Mouse (Mus musculus): ENCODE measurements around the gene Fbxo10.
"Not testable (repeated sequence)": the region's sequence is repeated elsewhere in the genome, so short reads cannot be mapped to it uniquely, and the experiment has no call there.

Fbxo10 gene

GRCm38 (mm10) chr4:45054862-45055261 is 29.5 kb downstream of the Fbxo10 start:
- in situ Hi-C loops (cut with MboI; ENCODE audit: low sequenced_read_pairs): no loop called here

DNA sequence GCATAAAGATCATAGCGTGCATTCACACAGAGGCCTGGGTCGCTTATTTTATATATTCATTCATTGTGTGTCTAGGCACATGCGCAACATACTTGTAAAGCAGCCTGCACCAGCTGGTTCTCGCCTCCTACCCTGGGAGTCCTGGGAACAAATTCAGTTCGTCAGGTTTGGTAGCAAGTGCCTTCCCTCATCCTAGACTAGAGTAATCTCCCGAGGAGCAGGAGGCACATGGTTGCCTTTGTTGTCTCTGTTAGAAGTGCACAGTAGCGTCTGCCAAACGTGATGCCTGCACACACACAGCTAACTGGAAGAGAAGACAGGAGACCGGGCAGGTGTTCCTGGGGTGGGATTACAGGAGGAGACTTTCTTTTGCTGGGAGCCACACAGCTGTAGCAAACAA is 36.4 kb downstream of the Fbxo10 start:
- in situ Hi-C loops (cut with MboI; ENCODE audit: low sequenced_read_pairs): no loop called here

DNA sequence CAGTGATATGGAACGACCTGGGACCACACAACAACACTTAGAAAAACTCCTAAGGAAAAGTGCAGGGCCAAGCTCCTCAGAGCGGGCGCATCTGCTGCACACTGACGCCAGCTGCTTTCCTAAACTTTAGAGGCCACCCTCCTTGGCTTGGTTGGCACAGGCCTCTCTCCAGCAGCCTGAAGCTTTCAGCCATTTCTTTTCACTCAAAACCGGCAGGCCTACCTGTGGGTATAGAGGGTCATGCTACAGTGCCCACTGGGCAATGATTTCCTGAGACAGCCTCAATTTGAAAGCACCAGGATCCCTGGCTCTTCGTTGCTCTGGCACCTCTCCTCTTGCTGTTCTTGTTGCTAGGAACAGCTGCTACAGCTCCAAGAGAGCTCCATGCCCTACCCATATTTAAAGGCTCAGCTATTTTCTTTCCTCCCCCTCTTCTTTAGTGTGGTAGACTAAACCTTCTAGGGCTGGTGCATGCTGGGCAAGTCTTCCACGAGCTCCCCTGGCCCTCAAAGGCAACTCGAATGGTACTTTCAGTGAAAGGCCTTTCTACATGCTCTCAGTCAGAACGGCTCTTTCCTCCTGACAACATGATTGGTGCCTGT is 37.0 kb downstream of the Fbxo10 start:
- in situ Hi-C loops (cut with MboI; ENCODE audit: low sequenced_read_pairs): no loop called here

DNA sequence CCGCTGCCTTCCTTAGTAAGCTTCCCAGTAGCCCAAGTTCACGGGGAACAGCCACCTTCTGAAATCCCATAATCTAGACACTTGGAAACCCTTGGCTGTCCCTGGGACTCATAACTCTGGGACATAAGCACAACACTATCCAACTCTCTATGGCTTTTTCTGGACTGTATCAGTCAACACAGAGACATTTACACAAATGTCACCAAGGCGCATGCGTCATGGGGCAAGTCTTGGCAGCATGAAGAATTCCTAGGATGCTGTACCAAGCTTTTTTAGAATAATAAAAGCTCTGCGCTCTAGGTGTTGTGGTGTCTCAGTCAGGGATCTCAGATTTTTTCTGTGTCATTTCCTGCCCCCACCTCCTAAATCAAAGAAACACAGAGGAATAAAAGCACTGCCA is 37.7 kb downstream of the Fbxo10 start:
- in situ Hi-C loops (cut with MboI; ENCODE audit: low sequenced_read_pairs): no loop called here

DNA sequence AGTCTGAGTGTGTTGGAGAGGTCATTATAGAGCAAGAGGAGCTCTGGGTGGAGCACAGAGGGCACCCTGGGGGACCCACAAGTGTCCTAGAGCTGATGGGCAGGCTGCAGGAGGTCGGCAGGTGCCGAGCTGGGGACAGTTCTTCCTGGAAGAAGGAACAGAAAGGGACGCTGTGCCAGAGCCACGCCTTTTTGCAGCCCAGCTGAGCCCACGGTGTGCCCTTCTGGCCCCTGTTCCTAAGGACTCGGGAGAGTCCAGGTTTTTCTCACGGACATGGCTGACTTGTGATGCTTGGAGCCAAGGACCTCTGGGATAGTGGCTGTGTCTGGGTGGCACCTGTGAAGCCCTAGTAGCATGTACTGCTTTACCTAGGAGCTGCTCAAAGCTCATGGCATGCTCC is 43.6 kb downstream of the Fbxo10 start:
- in situ Hi-C loops (cut with MboI; ENCODE audit: low sequenced_read_pairs): no loop called here

- in situ Hi-C loops (cut with MboI; ENCODE audit: low sequenced_read_pairs): not testable (repeated sequence)
Observed at GRCm38 (mm10) chr4:45039546-45039945, 44.9 kb downstream of the Fbxo10 start.

- in situ Hi-C loops (cut with MboI; ENCODE audit: low sequenced_read_pairs): not testable (repeated sequence)
Observed at GRCm38 (mm10) chr4:45038879-45039278, 45.5 kb downstream of the Fbxo10 start.

- in situ Hi-C loops (cut with MboI; ENCODE audit: low sequenced_read_pairs): no loop called here
Observed at GRCm38 (mm10) chr4:45037455-45038410, 46.7 kb downstream of the Fbxo10 start.

DNA sequence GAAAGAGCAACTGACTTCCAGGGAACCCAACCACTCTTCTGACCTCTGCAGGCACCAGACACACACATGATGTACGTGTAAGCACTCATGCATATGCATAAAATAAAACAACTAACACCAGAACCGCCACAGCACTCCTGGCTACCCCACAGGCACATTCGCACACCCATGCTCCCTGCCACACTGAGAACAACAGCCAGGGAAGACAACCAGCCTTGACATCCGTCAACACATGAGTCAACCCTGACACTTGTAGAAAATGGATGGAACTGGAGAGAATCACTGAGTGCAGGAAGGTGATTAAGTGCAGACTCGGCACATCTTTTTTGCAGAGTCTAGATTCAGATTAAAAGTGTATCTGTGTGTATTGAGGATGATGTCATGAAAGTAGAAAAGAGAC is 47.8 kb downstream of the Fbxo10 start:
- in situ Hi-C loops (cut with MboI; ENCODE audit: low sequenced_read_pairs): no loop called here

DNA sequence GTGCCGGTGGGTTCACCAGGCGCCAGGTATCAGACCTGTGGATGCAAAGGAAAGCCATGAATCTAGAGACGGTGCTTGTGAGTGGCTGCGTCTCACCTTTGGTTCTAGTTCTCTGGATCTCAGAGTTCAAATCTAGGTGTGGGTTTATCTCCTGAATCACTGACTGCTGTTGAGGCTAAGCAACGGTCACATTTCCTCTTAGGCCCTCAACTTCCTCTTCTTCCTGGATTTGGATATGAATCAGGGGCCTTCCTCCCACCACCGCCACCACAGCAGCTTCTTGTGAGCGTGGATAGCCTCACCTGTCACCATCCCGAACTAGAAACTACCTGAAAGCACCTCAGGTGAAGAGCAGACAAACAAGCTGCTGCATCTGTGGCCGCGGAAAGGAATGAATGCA is 48.4 kb downstream of the Fbxo10 start:
- in situ Hi-C loops (cut with MboI; ENCODE audit: low sequenced_read_pairs): no loop called here

DNA sequence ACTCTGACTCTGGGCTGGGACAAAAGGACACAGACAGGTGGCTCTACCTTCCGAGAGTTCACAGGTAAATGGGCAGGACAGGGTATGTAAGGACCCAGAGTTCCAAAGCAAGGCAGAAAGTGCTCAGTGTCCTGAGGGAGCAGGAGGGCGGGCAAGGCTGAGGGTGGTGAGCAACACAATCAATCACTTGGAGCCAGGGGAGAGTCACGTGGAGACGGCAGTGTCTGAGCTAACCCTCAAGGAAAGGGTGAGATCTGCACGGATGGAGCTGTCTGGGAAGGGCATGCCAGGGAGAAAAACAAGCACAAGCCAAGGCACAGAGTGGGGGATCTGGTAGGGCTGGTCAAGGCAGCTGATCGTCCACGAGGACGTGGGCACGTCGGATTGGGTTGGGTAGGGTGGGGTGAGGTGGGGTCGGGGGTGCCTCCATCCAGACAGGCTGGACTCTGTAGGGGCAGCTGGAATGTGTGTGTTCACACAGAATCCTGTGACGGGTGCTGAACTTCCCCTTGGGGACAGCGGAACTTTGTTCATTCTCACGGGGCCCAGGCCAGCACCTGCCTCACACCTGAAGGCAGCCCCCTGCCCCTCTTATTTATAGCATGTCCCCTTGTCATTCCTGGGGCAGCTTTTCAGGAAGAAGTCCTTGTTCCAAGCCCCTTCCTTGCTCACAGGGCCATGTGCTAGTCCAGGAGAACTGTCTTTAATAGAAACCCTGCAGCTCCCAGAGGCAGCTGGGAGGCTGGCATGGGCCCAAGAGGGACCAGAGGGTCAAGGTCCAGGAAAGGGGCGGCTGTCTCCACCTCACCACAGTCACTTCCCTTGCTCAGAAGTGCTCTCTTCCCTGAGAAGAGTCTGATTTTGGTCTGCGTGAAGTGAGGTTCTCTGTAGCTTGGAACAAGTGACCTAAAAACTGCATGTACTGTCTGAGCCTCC is 49.4 kb downstream of the Fbxo10 start:
- in situ Hi-C loops (cut with MboI; ENCODE audit: low sequenced_read_pairs): no loop called here

DNA sequence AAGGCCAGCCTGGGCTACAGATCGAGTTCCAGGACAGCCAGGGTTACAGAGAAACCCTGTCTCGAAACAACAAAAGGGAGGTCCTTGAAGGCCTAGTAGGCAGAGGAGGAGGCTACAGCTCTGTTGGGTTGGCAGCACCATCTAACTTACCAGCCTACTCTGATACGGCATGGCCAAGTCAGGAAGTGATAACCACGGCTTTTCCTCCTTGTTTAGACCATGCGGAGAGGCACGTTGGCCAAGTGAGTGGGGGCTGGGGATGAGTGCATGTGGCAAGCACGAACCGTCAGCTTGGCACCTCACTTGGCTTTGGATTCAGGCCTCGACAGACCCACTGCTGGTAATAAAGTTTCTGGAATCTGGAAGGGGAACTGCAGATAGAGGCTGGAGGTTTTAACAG is 51.8 kb downstream of the Fbxo10 start:
- in situ Hi-C loops (cut with MboI; ENCODE audit: low sequenced_read_pairs): no loop called here

DNA sequence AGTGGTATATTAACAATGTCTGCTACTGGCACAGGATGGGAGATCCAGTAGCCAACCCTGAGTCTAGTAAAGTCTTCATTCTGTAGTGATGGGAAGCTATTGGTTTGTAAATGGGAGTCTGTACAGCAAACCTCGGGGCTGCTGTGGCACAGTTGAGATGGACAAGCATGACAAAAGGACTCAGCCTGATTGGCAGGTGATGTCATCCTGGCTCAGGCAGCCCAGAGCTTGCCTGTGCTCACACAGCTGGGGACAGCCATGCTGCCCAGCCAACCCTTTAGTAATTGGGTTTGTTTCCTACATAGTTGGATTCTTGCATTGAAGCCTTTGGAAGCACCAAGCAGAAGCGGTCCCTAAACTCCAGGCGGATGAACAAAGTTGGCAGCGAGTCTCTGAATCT is 57.9 kb downstream of the Fbxo10 start:
- in situ Hi-C loops (cut with MboI; ENCODE audit: low sequenced_read_pairs): no loop called here

DNA sequence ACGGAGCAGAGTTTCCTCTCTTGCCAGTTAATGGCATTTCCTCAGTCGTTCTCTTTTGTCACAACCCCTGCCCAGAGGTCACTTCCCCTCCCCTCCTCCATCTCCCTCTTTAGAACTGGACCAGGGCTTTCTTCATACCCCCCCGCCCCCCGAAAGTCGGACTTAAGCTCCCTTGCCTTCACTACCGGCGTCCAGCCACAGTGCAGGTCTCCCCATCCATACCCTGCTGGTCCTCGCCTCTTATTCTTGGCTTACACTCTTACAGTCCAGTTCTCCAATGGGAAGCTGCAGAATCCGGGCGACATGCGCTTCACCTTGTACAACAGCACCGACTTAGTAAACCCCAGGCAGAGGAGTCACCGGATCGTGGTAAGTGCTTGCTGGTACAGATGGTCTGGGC is 65.4 kb downstream of the Fbxo10 start:
- in situ Hi-C loops (cut with MboI; ENCODE audit: low sequenced_read_pairs): loop anchor here (25.0 kb wide), 1 partner anchor 268 kb away; the partner anchor contains the start of gene Trmt10b

- in situ Hi-C loops (cut with MboI; ENCODE audit: low sequenced_read_pairs): loop anchor here (25.0 kb wide), 1 partner anchor 269 kb away; the partner anchor contains the start of gene Trmt10b
Observed at GRCm38 (mm10) chr4:45018452-45018980, 65.9 kb downstream of the Fbxo10 start, which contains the start of gene Polr1e. TSS of gene Polr1e (plus strand) at chr4:45018583.

DNA sequence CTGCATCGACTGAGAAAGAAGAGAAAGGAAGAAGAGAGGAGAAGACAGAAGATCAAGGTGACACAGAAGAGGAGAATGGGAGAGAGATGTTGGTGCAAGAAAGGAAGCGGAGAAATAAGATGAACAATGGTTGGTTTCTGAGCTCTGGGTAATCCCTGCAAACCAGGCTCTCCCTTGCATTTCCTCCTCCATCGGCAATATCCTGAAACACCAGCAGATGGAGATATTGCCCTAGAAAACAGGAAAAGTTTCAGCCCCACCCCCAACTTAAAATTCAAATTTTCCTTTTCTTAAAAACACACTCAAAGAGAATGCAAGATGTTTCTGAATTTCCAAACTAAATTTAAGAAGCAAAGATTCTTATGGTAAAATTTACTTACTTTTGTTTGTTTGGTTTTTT is 68.8 kb downstream of the Fbxo10 start:
- in situ Hi-C loops (cut with MboI; ENCODE audit: low sequenced_read_pairs): loop anchor here (25.0 kb wide), 1 partner anchor 272 kb away; the partner anchor contains the start of gene Trmt10b

- in situ Hi-C loops (cut with MboI; ENCODE audit: low sequenced_read_pairs): loop anchor here (25.0 kb wide), 1 partner anchor 274 kb away; the partner anchor contains the start of gene Trmt10b
Observed at GRCm38 (mm10) chr4:45013537-45013936, 70.9 kb downstream of the Fbxo10 start.

DNA sequence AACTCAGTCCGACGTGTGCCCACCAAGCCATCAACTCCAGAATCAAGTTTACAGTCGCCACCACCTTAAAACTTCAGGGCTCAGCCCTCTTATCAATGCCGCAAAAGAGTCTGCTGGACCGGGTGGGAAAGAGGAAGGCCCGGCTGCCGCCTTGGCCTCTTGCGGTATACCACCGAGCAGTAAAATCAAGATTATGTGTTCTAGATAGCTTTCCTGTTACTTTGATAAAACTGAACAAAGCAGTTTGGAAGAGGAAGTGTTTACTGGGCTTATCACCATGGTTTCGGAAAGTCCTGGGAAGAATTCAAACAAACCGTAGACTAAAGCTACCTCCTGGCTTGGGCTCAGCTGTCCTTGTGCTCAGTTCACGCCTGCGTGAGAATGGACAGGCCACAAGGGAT is 71.4 kb downstream of the Fbxo10 start:
- in situ Hi-C loops (cut with MboI; ENCODE audit: low sequenced_read_pairs): loop anchor here (25.0 kb wide), 1 partner anchor 274 kb away; the partner anchor contains the start of gene Trmt10b

GRCm38 (mm10) chr4:45012105-45012975 is 72.1 kb downstream of the Fbxo10 start, which contains the start of gene Zbtb5:
TSS of gene Zbtb5 (minus strand) at chr4:45012412.
- in situ Hi-C loops (cut with MboI; ENCODE audit: low sequenced_read_pairs): loop anchor here (25.0 kb wide), 1 partner anchor 275 kb away; the partner anchor contains the start of gene Trmt10b
